Mouse (Mus musculus) skeletal muscle tissue, adult 2 months (tissue): Measurements from ENCODE around the gene Parp16.
"Not testable (repeated sequence)": the region's sequence is repeated elsewhere in the genome, so short reads cannot be mapped to it uniquely, and the experiment has no call there.

Experiments used
- DNase-seq: peaks from one replicate; pipeline ENCODE4 v3.0.0-alpha.2; 2012; ENCODE audit warnings: low read depth, low spot score

Gene Parp16

GRCm38 (mm10) chr9:65241973-65242372 is 46.8 kb downstream of the Parp16 start:
- DNase-seq: no peak

- DNase-seq: no peak
Observed at GRCm38 (mm10) chr9:65243249-65243648, 48.1 kb downstream of the Parp16 start.

DNA sequence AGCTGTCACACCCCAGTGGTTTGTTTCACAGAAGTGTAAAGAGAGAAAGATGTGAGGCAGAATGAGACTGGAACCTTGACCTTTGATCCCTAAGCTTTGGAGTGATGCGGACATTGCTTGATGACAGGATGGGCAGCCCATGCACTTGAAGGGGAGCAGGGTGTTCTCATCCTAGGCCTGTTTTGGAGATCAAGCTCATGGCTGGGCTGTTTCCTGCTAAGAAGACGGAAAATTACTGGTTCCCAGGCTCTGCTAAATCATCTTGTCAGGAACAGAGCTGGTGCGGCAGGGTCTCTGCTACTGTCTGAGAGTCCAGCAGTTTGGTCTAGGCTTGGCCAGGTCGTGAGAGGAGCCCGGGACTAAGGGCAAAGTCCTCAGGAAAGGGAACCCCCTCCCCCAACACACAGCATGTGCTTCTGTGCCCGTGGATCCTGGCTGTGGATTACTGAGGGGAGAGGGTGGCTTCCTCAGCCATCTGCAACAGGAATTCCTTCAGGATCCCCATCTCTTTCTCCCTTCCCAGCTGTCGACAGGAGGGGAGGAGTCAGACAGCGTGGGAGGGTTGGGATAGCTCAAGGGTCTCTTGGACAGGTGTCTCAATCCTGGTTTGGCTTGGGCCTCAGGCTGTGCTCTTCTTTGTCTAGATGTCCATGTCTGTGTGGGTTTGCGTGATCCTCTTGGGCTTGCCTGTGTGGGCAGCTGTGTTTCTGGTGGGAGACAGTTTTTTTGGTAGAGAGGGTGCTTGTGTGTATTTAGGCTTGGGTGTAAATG is 49.1 kb downstream of the Parp16 start:
- no peak for DNase-seq

GRCm38 (mm10) chr9:65247502-65248376 is 52.6 kb downstream of the Parp16 start:
- DNase-seq: no peak

GRCm38 (mm10) chr9:65248377-65248690 is 53.2 kb downstream of the Parp16 start:
- DNase-seq: no peak

- no peak for DNase-seq
Observed at GRCm38 (mm10) chr9:65252026-65252425, 56.9 kb downstream of the Parp16 start.

GRCm38 (mm10) chr9:65255906-65256600 is 60.9 kb downstream of the Parp16 start:
- no peak for DNase-seq

DNA sequence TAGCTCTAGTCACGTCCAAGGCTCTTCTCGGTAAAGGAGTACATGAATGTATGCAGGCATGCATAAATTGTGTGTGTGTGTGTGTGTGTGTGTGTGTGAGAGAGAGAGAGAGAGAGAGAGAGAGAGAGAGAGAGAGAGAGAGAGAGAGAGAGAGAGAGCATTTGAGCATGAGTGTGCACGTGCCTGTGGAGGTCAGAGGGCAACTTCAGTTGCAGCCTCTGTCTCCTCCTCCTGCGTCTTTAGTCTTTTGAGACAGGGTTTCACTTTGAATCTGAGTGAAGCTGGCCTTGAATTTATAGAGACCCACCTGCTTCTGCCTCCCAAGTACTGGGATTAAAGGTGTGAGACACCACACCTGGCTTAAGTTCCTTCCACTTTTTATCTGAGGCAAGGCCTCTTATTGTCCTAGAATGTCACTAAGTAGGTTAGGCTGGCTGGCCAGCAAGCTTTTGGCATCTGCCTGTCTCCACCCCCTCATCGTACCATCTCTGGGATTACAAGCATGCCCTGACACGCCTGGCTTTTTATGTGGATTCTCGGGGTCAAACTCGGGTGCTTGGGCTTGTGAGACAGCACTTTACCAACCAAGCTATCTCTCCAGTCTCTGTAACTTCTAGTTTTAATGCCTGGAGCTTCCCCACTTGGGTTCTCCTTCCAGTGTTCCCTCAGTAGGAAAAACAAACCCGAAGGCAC is 62.2 kb downstream of the Parp16 start:
- no peak for DNase-seq

GRCm38 (mm10) chr9:65259366-65259765 is 64.2 kb downstream of the Parp16 start:
- DNase-seq: no peak

GRCm38 (mm10) chr9:65261591-65262230 is 66.6 kb downstream of the Parp16 start:
- DNase-seq: peak; percentile 74

GRCm38 (mm10) chr9:65262641-65263120 is 67.5 kb downstream of the Parp16 start:
- DNase-seq: no peak

- no peak for DNase-seq
Observed at GRCm38 (mm10) chr9:65264959-65265358, 69.8 kb downstream of the Parp16 start, which contains the start of gene Cilp. Gene Cilp, plus strand, starts transcription at chr9:65265180.

- DNase-seq: no peak
Observed at GRCm38 (mm10) chr9:65267742-65268515, 72.8 kb downstream of the Parp16 start.

- DNase-seq: no peak
Observed at GRCm38 (mm10) chr9:65273048-65273809, 78.1 kb downstream of the Parp16 start.

DNA sequence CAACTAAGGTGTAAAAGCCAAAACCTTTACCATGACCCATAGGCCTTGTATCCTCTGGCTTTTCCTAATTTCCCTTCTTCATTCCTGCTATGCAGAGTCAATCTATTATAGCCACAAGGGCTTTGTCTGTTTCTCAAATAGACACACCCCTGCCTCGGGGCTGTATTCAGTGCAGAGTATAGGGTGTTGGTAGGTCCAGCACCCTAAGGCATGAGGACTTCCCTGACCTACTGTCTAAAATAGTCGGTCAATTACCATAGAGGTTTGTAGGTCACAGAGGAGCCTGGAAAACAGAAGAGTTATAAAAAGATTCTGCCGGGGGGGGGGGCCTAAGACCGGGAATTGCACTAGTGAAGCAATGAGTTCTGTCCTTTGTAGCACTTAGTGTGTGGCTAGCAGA is 78.7 kb downstream of the Parp16 start:
- DNase-seq: no peak

DNA sequence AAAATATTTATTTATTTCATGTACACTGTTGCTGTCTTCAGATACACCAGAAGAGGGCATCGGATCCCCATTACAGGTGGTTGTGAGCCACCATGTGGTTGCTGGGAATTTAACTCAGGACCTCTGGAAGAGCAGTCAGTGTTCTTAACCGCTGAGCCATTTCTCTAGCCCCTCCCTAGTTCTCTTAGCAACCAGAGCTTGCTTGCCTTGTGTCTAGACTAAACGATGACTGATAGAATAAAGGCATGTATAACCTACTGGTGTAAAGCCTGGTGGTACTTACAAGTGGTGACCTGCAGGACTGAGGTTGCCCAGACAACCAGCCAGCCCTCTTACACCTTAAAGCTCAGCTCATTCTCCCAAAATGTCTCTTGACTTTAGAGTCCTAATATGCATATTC is 79.7 kb downstream of the Parp16 start:
- DNase-seq: not testable (repeated sequence)

DNA sequence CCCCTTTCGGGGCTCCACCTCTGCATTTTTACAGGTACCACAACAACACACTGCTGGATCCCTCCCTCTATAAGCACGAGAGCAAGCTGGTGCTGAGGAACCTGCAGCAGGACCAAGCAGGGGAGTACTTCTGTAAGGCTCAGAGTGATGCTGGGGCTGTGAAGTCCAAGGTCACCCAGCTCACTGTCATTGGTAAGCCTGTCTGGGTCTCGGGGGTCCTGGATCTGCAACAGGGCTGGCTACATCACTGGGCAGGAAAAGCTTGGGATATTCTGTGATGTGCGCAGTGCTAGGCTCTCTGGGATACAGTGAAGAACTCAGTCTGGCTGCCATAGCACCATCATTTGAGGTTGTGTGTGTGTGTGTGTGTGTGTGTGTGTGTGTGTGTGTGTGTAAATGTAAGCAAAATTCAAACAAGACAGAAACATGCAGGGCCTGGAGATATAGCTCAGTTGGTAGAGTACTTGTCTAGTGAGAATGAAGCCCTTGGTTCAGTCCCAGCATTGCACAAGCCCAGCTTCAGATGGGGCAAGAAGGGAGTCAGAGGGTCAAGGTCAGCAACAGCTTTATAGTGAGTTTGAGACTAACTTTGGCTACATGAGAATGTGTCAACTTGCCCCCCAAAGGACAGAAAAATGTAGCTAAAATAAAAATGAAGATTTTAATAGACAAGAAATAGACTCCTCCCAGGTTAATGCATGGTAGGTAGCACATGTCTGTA is 80.8 kb downstream of the Parp16 start:
- DNase-seq: no peak

GRCm38 (mm10) chr9:65281536-65282151 is 86.5 kb downstream of the Parp16 start:
- peak; percentile 52 for DNase-seq
